Mouse (Mus musculus) spleen, embryonic (tissue): ENCODE results near the gene Ppil6.

Experiments
- CTCF ChIA-PET: fragments of 350-600 bp; sonication (Branson Sonifier 250); formaldehyde crosslinking; loops from one replicate; lab custom pipeline; 2022; lab: Charles Lee

The Ppil6 gene

GRCm38 (mm10) chr10:41519640-41520409 is 29.6 kb downstream of the Ppil6 start:
- CTCF ChIA-PET = no interaction called here

GRCm38 (mm10) chr10:41520410-41520673 is 30.1 kb downstream of the Ppil6 start:
- CTCF ChIA-PET = no interaction called here

- CTCF ChIA-PET = interaction anchor here (0.5 kb wide), 1 partner anchor 756 kb away, joined by 4 read pairs; no protein-coding TSS in a partner anchor
These were observed 33.1 kb downstream of the Ppil6 start for GRCm38 (mm10) chr10:41523386-41523785.

- CTCF ChIA-PET = no interaction called here
These were observed 35.5 kb downstream of the Ppil6 start for GRCm38 (mm10) chr10:41525696-41526095.

GRCm38 (mm10) chr10:41529972-41530371 is 39.7 kb downstream of the Ppil6 start:
- CTCF ChIA-PET = interaction anchor here (0.7 kb wide), 1 partner anchor 9 kb away, joined by 3 read pairs; no protein-coding TSS in a partner anchor

GRCm38 (mm10) chr10:41535991-41536390 is 45.8 kb downstream of the Ppil6 start:
- CTCF ChIA-PET = no interaction called here

- CTCF ChIA-PET = no interaction called here
These were observed 46.5 kb downstream of the Ppil6 start for GRCm38 (mm10) chr10:41536714-41537113.

GRCm38 (mm10) chr10:41537226-41537982 is 47.2 kb downstream of the Ppil6 start:
- CTCF ChIA-PET = no interaction called here

GRCm38 (mm10) chr10:41537983-41538330 is 47.7 kb downstream of the Ppil6 start:
- CTCF ChIA-PET = no interaction called here

GRCm38 (mm10) chr10:41538986-41539385 is 48.7 kb downstream of the Ppil6 start:
- CTCF ChIA-PET = interaction anchor here (1.0 kb wide), 1 partner anchor 9 kb away, joined by 3 read pairs; no protein-coding TSS in a partner anchor

GRCm38 (mm10) chr10:41542057-41542456 is 51.8 kb downstream of the Ppil6 start:
- CTCF ChIA-PET = no interaction called here

- CTCF ChIA-PET = no interaction called here
These were observed 53.2 kb downstream of the Ppil6 start for GRCm38 (mm10) chr10:41543439-41543838.

- CTCF ChIA-PET = no interaction called here
These were observed 53.6 kb downstream of the Ppil6 start for GRCm38 (mm10) chr10:41543844-41544243.

- CTCF ChIA-PET = no interaction called here
These were observed 54.4 kb downstream of the Ppil6 start for GRCm38 (mm10) chr10:41544481-41545190.

- CTCF ChIA-PET = no interaction called here
These were observed 55.1 kb downstream of the Ppil6 start for GRCm38 (mm10) chr10:41545224-41545755.

GRCm38 (mm10) chr10:41546396-41547165 is 56.3 kb downstream of the Ppil6 start:
- CTCF ChIA-PET = no interaction called here

- CTCF ChIA-PET = no interaction called here
These were observed 60.5 kb downstream of the Ppil6 start for GRCm38 (mm10) chr10:41550711-41551110.

GRCm38 (mm10) chr10:41552319-41552718 is 62.1 kb downstream of the Ppil6 start:
- CTCF ChIA-PET = interaction anchor here (0.6 kb wide), 1 partner anchor 1335 kb away, joined by 4 read pairs; no protein-coding TSS in a partner anchor

- CTCF ChIA-PET = interaction anchor here (0.6 kb wide), 1 partner anchor 1335 kb away, joined by 4 read pairs; no protein-coding TSS in a partner anchor
These were observed 62.8 kb downstream of the Ppil6 start for GRCm38 (mm10) chr10:41552847-41553589.

- CTCF ChIA-PET = no interaction called here
These were observed 63.5 kb downstream of the Ppil6 start for GRCm38 (mm10) chr10:41553711-41554110.
